23 mouse cellular contexts compared by ENCODE assay signal in genomic region chr14:27674561-27674960, GRCm38 (mm10). TPM values are rescaled to one million over a fixed set of nuclear protein-coding genes. Genes with fewer than 3 reads are reported as not detected.
"Had no signal": no experiment of that assay in that cellular context is flagged by ENCODE, and none has a peak within 500 bp of the region (broad histone marks: within the 10 kb centered on the region; RNA-seq: fewer than 3 reads in every experiment).

No protein-coding gene starts in this region.

- H3K9me3 ChIP-seq: heart, embryonic 13.5 days; heart, embryonic 15.5 days; hindbrain, embryonic 13.5 days; hindbrain, embryonic 15.5 days; limb, embryonic 10.5 days; limb, embryonic 12.5 days; liver, embryonic 13.5 days; liver, embryonic 15.5 days had no signal

- H3K9ac ChIP-seq: heart, embryonic 13.5 days; heart, embryonic 15.5 days; hindbrain, embryonic 13.5 days; hindbrain, embryonic 15.5 days; limb, embryonic 12.5 days; liver, embryonic 13.5 days; liver, embryonic 15.5 days had no signal

- DNase-seq: gastrocnemius, postnatal 14 days; gastrocnemius, postnatal 36 days; heart, adult 11 months; heart, adult 2 months; heart, postnatal 14 days; heart, postnatal 36 days; kidney, adult 11 months; kidney, adult 8-10 months; kidney, postnatal 10 days; kidney, postnatal 25 days; kidney, postnatal 4 days; liver; liver, embryonic 13.5 days had no signal

- H3K36me3 ChIP-seq: heart, embryonic 13.5 days; heart, embryonic 15.5 days; hindbrain, embryonic 15.5 days; limb, embryonic 10.5 days; limb, embryonic 12.5 days; liver, embryonic 13.5 days; liver, embryonic 15.5 days had no signal

- H3K27ac ChIP-seq: heart, adult 2 months; heart, embryonic 13.5 days; heart, embryonic 15.5 days; hindbrain, embryonic 13.5 days; hindbrain, embryonic 15.5 days; hindbrain, postnatal 0 days; left cerebral cortex, adult 2 months; limb, embryonic 10.5 days; limb, embryonic 12.5 days; liver, embryonic 13.5 days; liver, embryonic 15.5 days had no signal

- H3K4me1 ChIP-seq: heart, embryonic 13.5 days; heart, embryonic 15.5 days; hindbrain, embryonic 13.5 days; hindbrain, embryonic 15.5 days; limb, embryonic 10.5 days; limb, embryonic 12.5 days; liver, embryonic 13.5 days; liver, embryonic 15.5 days had no signal

- H3K4me3 ChIP-seq: heart, adult 2 months; heart, embryonic 13.5 days; heart, embryonic 15.5 days; hindbrain, embryonic 13.5 days; hindbrain, embryonic 15.5 days; left cerebral cortex, adult 2 months; limb, embryonic 10.5 days; limb, embryonic 12.5 days; liver, embryonic 13.5 days; liver, embryonic 15.5 days had no signal

- H3K27me3 ChIP-seq: heart, embryonic 13.5 days; heart, embryonic 15.5 days; hindbrain, embryonic 13.5 days; hindbrain, embryonic 15.5 days; limb, embryonic 12.5 days; liver, embryonic 13.5 days; liver, embryonic 15.5 days had no signal

RNA-seq across cellular contexts. Expression of gene Erc2, which starts 52.3 kb away (rescaled TPM):
- total RNA-seq: hematopoietic stem cell, adult 5-6 weeks had no signal
